Mouse (Mus musculus) neural tube, embryonic 15.5 days (tissue): ENCODE measurements at regions not wholly inside any gene's neighbourhood (a gene's known extent, or its start where the extent isn't known, plus 50 kb on each side); places are given as distances from the start of the nearest gene placed in this dataset.
"Not testable (repeated sequence)": the region's sequence is repeated elsewhere in the genome, so short reads cannot be mapped to it uniquely, and the experiment has no call there.

ENCODE experiments used
- ATAC-seq: fragments of 200-750 bp; cut with Nextera tagmentation; 2 replicates; pipeline ENCODE4 v1.8.0; 2017; ENCODE audit warnings: mild to moderate bottlenecking, moderate TSS enrichment, moderate library complexity; ENCODE audit not compliant: low FRiP score
- H3K27ac ChIP-seq: fragments of 300-500 bp; sonication (generic); replicated peaks from 2 replicates; pipeline ENCODE4 v1.5.1; 2015; ENCODE audit warnings: mild to moderate bottlenecking, inconsistent platforms
- H3K27me3 ChIP-seq: fragments of 300-500 bp; sonication (generic); replicated peaks from 2 replicates; pipeline ENCODE4 v1.6.1; 2015; ENCODE audit warnings: inconsistent platforms
- H3K36me3 ChIP-seq: fragments of 300-500 bp; sonication (generic); 2 replicates; pipeline ENCODE4 v1.6.1; 2015; ENCODE audit warnings: inconsistent platforms
- H3K4me1 ChIP-seq: fragments of 300-500 bp; sonication (generic); 2 replicates; pipeline ENCODE4 v1.6.1; 2015; ENCODE audit warnings: inconsistent platforms
- H3K4me2 ChIP-seq: fragments of 300-500 bp; sonication (generic); 2 replicates; pipeline ENCODE4 v1.6.1; 2015; ENCODE audit warnings: inconsistent platforms, mild to moderate bottlenecking, moderate library complexity
- H3K4me3 ChIP-seq: fragments of 300-500 bp; sonication (generic); replicated peaks from 2 replicates; pipeline ENCODE4 v1.5.1; 2015; ENCODE audit warnings: mild to moderate bottlenecking, inconsistent platforms
- H3K9ac ChIP-seq: fragments of 300-500 bp; sonication (generic); replicated peaks from 2 replicates; pipeline ENCODE4 v1.6.1; 2015; ENCODE audit warnings: mild to moderate bottlenecking, inconsistent platforms
- H3K9me3 ChIP-seq: fragments of 300-500 bp; sonication (generic); replicated peaks from 2 replicates; pipeline ENCODE4 v1.6.1; 2016; ENCODE audit warnings: inconsistent platforms
- WGBS: fragments of 180-500 bp; shearing (Covaris S2); methylation state at CpG from one replicate; pipeline ENCODE4 v1.1.7; 2015; ENCODE audit warnings: mixed read lengths; 5-methylcytosine and 5-hydroxymethylcytosine counted together

DNA sequence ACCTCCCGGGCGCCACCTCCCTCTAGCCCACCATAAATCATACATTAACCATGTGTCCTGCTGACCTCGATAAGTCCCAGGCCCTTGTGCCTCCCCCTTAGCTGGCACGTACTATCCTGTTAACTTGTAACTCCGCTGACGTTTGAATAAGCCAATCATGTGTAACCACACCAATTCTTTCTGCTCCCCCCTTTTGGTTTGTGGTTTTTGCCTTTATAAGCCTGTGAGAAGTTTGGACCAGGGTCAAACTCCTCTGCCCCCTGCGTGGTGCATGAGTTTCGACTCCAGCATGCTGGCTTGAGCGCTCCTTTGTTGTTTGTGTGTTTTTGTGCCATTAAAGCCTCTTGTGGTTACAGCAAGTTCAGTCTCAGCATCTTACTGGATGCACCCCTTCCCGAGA, 138.4 kb upstream of the Samt2 start:
- H3K4me3 ChIP-seq, ATAC-seq, H3K4me1 ChIP-seq, H3K27me3 ChIP-seq, H3K27ac ChIP-seq, H3K9ac ChIP-seq, H3K4me2 ChIP-seq, H3K9me3 ChIP-seq, H3K36me3 ChIP-seq: not testable (repeated sequence)
- 81% methylated on average over 10 of the region's 10 CpGs for WGBS

GRCm38 (mm10) chrX:154713641-154714255, 134.6 kb upstream of the Samt2 start:
- Histone ChIP-seq H3K9ac (peak overlapping the region; percentile 28; the same call in 1 of the 2 replicates), H3K9me3 (no peaks in the 10 kb centered on the region), H3K4me2 (peak overlapping the region; percentile 57), H3K4me1 (no peaks in the 10 kb centered on the region), H3K36me3 (no peaks in the 10 kb centered on the region), H3K27ac (no peak overlapping the region), H3K4me3 (peak overlapping the region; percentile 38), H3K27me3 (no peaks in the 10 kb centered on the region)
- peak; percentile 72 for ATAC-seq
- WGBS: 52% methylated on average over 16 of the region's 27 CpGs

DNA sequence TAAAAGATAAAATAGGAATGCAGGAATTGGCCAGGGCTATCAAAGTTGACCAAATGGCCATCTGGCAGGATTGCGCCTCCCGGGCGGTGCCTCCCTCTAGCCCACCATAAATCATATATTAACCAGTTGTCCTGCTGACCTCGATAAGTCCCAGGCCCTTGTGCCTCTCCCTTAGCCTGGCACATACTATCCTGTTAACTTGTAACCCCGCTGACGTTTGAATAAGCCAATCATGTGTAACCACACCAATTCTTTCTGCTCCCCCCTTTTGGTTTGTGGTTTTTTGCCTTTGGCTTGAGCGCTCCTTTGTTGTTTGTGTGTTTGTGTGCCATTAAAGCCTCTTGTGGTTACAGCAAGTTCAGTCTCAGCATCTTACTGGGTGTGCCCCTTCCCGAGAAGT, 133.4 kb upstream of the Samt2 start:
- H3K4me3 ChIP-seq, H3K27me3 ChIP-seq, H3K4me1 ChIP-seq, H3K4me2 ChIP-seq, H3K9me3 ChIP-seq, H3K36me3 ChIP-seq, H3K9ac ChIP-seq, ATAC-seq, H3K27ac ChIP-seq: not testable (repeated sequence)
- WGBS: 89% methylated on average over 8 of the region's 8 CpGs

- not testable (repeated sequence) for H3K36me3 ChIP-seq, H3K4me2 ChIP-seq, H3K27ac ChIP-seq, H3K9ac ChIP-seq, H3K4me3 ChIP-seq, H3K4me1 ChIP-seq, ATAC-seq, H3K27me3 ChIP-seq, H3K9me3 ChIP-seq
- WGBS: 100% methylated on average over 1 of the region's 2 CpGs
Observed at GRCm38 (mm10) chrX:154670529-154670928, 91.4 kb upstream of the Samt2 start.
